Mouse (Mus musculus) liver, adult 2 months (tissue): ENCODE measurements around the gene Hoxb2. TPM values are rescaled to one million over a fixed set of nuclear protein-coding genes. Genes with fewer than 3 reads are reported as not detected.

Source experiments
- DNase-seq: peaks from one replicate; pipeline ENCODE4 v3.0.0-alpha.2; 2011; ENCODE audit warnings: low read depth, low spot score; ENCODE audit errors: extremely low read depth
- H3K27ac ChIP-seq: fragments of 200-500 bp; replicated peaks from 2 replicates; pipeline ENCODE4 v1.5.1; 2012; ENCODE audit warnings: low read depth, mild to moderate bottlenecking, control low read depth, inconsistent platforms, low read length; ENCODE audit not compliant: insufficient read depth
- H3K27me3 ChIP-seq: fragments of 200-500 bp; 2 replicates; pipeline ENCODE4 v1.6.1; 2012; ENCODE audit warnings: mild to moderate bottlenecking, moderate library complexity, low read length, inconsistent platforms; ENCODE audit not compliant: control insufficient read depth, insufficient read depth
- H3K36me3 ChIP-seq: fragments of 200-500 bp; 2 replicates; pipeline ENCODE4 v1.6.1; 2012; ENCODE audit warnings: low read length, inconsistent platforms; ENCODE audit not compliant: control insufficient read depth, insufficient read depth
- H3K4me1 ChIP-seq: fragments of 200-500 bp; 2 replicates; pipeline ENCODE4 v1.6.1; 2011; ENCODE audit warnings: low read length; ENCODE audit not compliant: control insufficient read depth, insufficient read depth
- H3K4me3 ChIP-seq: fragments of 200-500 bp; 2 replicates; pipeline ENCODE4 v1.5.1; 2011; ENCODE audit warnings: low read depth, mild to moderate bottlenecking, control low read depth, low read length, moderate library complexity; ENCODE audit not compliant: insufficient read depth
- H3K79me2 ChIP-seq: fragments of 200-500 bp; 2 replicates; pipeline ENCODE4 v1.6.1; 2012; ENCODE audit warnings: inconsistent platforms, mild to moderate bottlenecking, low read length, moderate library complexity; ENCODE audit not compliant: control insufficient read depth, insufficient read depth
- H3K9ac ChIP-seq: fragments of 200-500 bp; 2 replicates; pipeline ENCODE4 v1.6.1; 2012; ENCODE audit warnings: low read depth, mild to moderate bottlenecking, control low read depth, inconsistent platforms, low read length
- CTCF ChIP-seq: fragments of 200-500 bp; IDR thresholded peaks from 2 replicates; pipeline ENCODE4 v1.5.1; 2011; ENCODE audit warnings: low read depth, low read length, control low read depth
- POLR2A ChIP-seq: fragments of 200-500 bp; IDR thresholded peaks from 2 replicates; pipeline ENCODE4 v1.6.1; 2011; ENCODE audit warnings: low read length, control low read depth; ENCODE audit not compliant: insufficient read depth; ENCODE audit errors: extremely low read depth
- WGBS: fragments of 180-500 bp; shearing (Covaris S2); methylation state at CpG from one replicate; pipeline ENCODE4 v1.1.7; 2018; 5-methylcytosine and 5-hydroxymethylcytosine counted together
- polyA plus RNA-seq: library from polyadenylated mRNA; depleted of rRNA; stranded (reverse); fragments of >200 nt; gene quantifications from 2 replicates; pipeline ENCODE4 v1.2.3, GENCODE M21; 2012
- total RNA-seq: library from RNA; depleted of rRNA; stranded (reverse); fragments of >200 nt; gene quantifications from 2 replicates; pipeline ENCODE4 v1.2.3, GENCODE M21; 2014

Hoxb2 gene
- total and polyA plus RNA-seq, 2 experiments = 0.46 to 1.3 TPM

DNA sequence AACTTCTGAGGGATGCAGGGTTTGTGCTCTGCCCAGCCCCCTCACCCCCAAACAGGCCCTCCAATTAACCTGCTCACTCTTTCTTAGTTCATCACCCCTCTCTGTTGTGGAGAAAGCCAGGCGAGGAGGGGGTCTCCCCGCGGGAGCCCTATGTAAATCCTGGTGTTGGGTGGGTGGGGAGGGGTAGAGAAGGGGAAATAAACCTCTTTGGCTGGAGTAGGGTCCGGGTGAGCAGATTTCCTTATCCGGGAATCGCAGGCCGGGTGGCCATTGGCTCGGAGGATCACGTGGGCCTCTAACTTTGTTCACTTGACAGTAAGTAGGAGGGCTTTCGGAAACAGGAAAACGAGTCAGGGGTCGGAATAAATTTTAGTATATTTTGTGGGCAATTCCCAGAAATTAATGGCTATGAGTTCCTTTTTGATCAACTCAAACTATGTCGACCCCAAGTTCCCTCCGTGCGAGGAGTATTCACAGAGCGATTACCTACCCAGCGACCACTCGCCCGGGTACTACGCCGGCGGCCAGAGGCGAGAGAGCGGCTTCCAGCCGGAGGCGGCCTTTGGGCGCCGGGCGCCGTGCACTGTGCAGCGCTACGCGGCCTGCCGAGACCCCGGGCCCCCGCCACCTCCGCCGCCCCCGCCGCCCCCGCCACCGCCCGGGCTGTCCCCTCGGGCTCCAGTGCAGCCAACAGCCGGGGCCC lies 31.8 kb upstream of the Hoxb2 start:
- Histone ChIP-seq H3K4me3 (peak overlapping the region; percentile 89), H3K27me3 (peaks cover 14% of the 10 kb centered on the region), H3K9ac (peak overlapping the region; percentile 90), H3K27ac (peak overlapping the region; percentile 80), H3K4me1 (no peaks in the 10 kb centered on the region), H3K79me2 (peaks cover 3% of the 10 kb centered on the region; the same call in 1 of the 2 replicates), H3K36me3 (no peaks in the 10 kb centered on the region; the same call in 1 of the 2 replicates)
- TF ChIP-seq POLR2A = no peak
- no peak for TF ChIP-seq CTCF
- WGBS = 3% methylated on average over 45 of the region's 45 CpGs
- no peak for DNase-seq

DNA sequence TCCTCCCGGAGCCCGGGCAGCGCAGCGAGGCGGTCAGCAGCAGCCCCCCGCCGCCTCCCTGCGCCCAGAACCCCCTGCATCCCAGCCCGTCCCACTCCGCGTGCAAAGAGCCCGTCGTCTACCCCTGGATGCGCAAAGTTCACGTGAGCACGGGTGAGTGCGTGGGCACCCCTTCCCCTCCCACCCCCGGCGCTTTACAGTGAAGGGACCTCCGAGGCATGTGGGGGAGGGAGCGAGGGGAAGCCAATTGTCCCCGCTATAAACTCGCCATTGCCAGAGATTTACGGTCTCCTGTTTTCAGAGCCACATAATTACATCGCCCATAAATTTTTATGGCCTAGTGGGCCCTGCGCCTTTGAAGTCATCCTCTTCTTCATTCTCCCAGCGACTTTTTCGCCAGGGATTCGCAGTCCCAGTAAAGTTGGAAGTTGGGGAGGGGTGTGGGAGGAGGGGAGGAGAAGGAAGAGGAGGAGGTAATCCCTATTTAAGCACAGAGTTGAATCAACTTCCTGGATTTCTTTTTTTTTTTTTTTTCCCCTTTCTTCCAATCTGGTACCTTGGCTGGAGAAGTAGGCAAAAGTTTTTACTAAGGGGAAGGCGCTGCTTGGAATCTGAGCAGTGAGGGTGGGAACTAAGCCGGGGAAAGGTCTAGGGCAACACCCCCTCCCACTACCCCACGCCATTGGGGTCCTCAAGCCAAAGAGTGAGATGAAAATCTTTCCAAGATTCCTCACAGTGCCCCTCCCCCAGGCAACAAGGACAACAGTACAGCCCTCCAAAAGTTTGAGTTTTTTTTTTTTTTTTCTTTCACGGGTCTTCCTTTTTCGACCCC lies 31.0 kb upstream of the Hoxb2 start:
- Histone ChIP-seq H3K27me3 (peaks cover 14% of the 10 kb centered on the region), H3K9ac (peak overlapping the region; percentile 90), H3K79me2 (peaks cover 3% of the 10 kb centered on the region; the same call in 1 of the 2 replicates), H3K36me3 (no peaks in the 10 kb centered on the region; the same call in 1 of the 2 replicates), H3K4me1 (no peaks in the 10 kb centered on the region), H3K4me3 (peak overlapping the region; percentile 89), H3K27ac (peak overlapping the region; percentile 74)
- no peak for TF ChIP-seq CTCF
- TF ChIP-seq POLR2A = no peak
- 2% methylated on average over 34 of the region's 34 CpGs for WGBS
- no peak for DNase-seq

DNA sequence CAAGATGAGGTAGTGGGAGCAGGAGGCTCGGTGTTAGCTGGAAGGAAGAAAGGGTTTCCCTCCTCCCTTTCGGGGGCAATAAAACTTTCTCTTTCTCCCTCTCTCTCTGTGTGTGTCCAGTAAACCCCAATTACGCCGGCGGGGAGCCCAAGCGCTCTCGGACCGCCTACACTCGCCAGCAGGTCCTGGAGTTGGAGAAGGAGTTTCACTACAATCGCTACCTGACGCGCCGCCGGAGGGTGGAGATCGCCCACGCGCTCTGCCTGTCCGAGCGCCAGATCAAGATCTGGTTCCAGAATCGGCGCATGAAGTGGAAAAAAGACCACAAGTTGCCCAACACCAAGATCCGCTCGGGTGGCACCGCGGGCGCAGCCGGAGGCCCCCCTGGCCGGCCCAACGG lies 30.4 kb upstream of the Hoxb2 start:
- 5% methylated on average over 29 of the region's 29 CpGs for WGBS
- H3K27ac ChIP-seq = peak overlapping the region; percentile 41
- peaks cover 14% of the 10 kb centered on the region for H3K27me3 ChIP-seq
- H3K79me2 ChIP-seq = peaks cover 3% of the 10 kb centered on the region; the same call in 1 of the 2 replicates
- H3K4me1 ChIP-seq = no peaks in the 10 kb centered on the region
- H3K9ac ChIP-seq = peak overlapping the region; percentile 58
- H3K36me3 ChIP-seq = no peaks in the 10 kb centered on the region; the same call in 1 of the 2 replicates
- no peak for TF ChIP-seq POLR2A
- TF ChIP-seq CTCF = no peak
- H3K4me3 ChIP-seq = peak overlapping the region; percentile 56; the same call in 1 of the 2 replicates
- no peak for DNase-seq

DNA sequence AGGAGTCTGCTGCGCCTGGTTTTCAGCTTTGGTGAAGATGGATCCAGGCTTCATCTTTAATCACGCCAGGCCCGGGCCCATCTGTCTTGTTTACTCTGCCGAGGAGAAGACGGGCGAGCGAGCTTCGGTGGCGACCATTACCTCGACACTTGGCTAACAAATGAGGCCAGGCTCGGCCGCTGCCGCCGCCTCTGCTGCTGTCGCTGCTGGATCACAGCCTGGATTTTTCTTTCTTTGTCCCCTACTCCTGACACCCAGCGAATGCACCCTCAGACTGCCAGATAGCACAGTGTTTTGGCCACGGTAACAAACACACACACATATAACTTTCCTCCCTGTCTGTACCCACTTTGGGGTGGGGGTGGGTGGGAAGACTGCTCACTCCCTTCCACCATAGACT lies 29.6 kb upstream of the Hoxb2 start:
- no peaks in the 10 kb centered on the region for H3K4me1 ChIP-seq
- H3K27ac ChIP-seq = no peak overlapping the region
- no peak overlapping the region; the same call in 1 of the 2 replicates for H3K4me3 ChIP-seq
- peaks cover 14% of the 10 kb centered on the region for H3K27me3 ChIP-seq
- no peak for DNase-seq
- H3K9ac ChIP-seq = no peak overlapping the region
- peaks cover 3% of the 10 kb centered on the region; the same call in 1 of the 2 replicates for H3K79me2 ChIP-seq
- 18% methylated on average over 17 of the region's 17 CpGs for WGBS
- no peak for TF ChIP-seq CTCF
- no peak for TF ChIP-seq POLR2A
- no peaks in the 10 kb centered on the region; the same call in 1 of the 2 replicates for H3K36me3 ChIP-seq

DNA sequence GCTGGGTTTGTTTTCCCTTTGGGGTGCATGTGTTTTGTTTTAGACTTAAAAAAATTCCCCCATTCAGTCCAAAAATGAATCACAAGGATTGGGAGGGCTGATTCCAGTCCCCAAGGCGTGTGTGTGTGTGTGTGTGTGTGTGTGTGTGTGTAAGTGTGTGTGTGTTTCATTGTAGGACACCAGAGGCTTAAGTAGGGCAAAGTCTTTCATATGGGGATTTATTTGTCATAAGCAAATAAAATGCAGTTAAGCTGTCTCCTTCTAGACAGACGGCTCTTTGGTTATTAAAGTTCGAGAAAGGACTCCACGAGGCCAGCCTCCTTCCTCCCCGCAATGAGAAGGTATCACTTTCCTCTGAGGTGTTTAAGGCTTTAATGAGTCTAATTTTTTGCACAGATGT lies 28.5 kb upstream of the Hoxb2 start:
- WGBS = 33% methylated on average over 5 of the region's 5 CpGs
- TF ChIP-seq POLR2A (no peak), CTCF (no peak)
- DNase-seq = no peak
- H3K9ac ChIP-seq = no peak overlapping the region
- H3K36me3 ChIP-seq = no peaks in the 10 kb centered on the region; the same call in 1 of the 2 replicates
- H3K4me1 ChIP-seq = no peaks in the 10 kb centered on the region
- peaks cover 14% of the 10 kb centered on the region for H3K27me3 ChIP-seq
- no peak overlapping the region for H3K27ac ChIP-seq
- no peak overlapping the region for H3K4me3 ChIP-seq
- H3K79me2 ChIP-seq = peaks cover 3% of the 10 kb centered on the region; the same call in 1 of the 2 replicates
